Mouse (Mus musculus) midbrain, embryonic 11.5 days (tissue): ENCODE measurements around the gene Hap1. TPM values are rescaled to one million over a fixed set of nuclear protein-coding genes. Genes with fewer than 3 reads are reported as not detected.

Source experiments
- ATAC-seq: fragments of 200-750 bp; cut with Nextera tagmentation; 2 replicates; pipeline ENCODE4 v1.8.0; 2017; ENCODE audit warnings: moderate TSS enrichment, moderate library complexity; ENCODE audit not compliant: low FRiP score
- DNase-seq: peaks from one replicate; pipeline ENCODE4 v3.0.0; 2015; ENCODE audit warnings: low spot score; ENCODE audit errors: missing footprints
- H3K27ac ChIP-seq: fragments of 300-500 bp; sonication (generic); 2 replicates; pipeline ENCODE4 v1.5.1; 2014; ENCODE audit warnings: low read depth, low read length
- H3K27me3 ChIP-seq: fragments of 300-500 bp; sonication (generic); 2 replicates; pipeline ENCODE4 v1.6.1; 2014; ENCODE audit warnings: mild to moderate bottlenecking, low read length, moderate library complexity, mixed read lengths; ENCODE audit not compliant: control insufficient read depth, insufficient read depth
- H3K36me3 ChIP-seq: fragments of 300-500 bp; sonication (generic); 2 replicates; pipeline ENCODE4 v1.6.1; 2014; ENCODE audit warnings: mild to moderate bottlenecking, low read length, moderate library complexity, mixed read lengths; ENCODE audit not compliant: control insufficient read depth, insufficient read depth
- H3K4me1 ChIP-seq: fragments of 300-500 bp; sonication (generic); 2 replicates; pipeline ENCODE4 v1.6.1; 2014; ENCODE audit warnings: low read length; ENCODE audit not compliant: control insufficient read depth, insufficient read depth
- H3K4me2 ChIP-seq: fragments of 300-500 bp; sonication (generic); 2 replicates; pipeline ENCODE4 v1.6.1; 2014; ENCODE audit warnings: mild to moderate bottlenecking, moderate library complexity
- H3K4me3 ChIP-seq: fragments of 300-500 bp; sonication (generic); 2 replicates; pipeline ENCODE4 v1.5.1; 2014; ENCODE audit warnings: low read depth, low read length
- H3K9ac ChIP-seq: fragments of 300-500 bp; sonication (generic); 2 replicates; pipeline ENCODE4 v1.6.1; 2014; ENCODE audit warnings: low read length
- H3K9me3 ChIP-seq: fragments of 300-500 bp; sonication (generic); 2 replicates; pipeline ENCODE4 v1.6.1; 2016; ENCODE audit warnings: low read length; ENCODE audit not compliant: control insufficient read depth
- WGBS: fragments of 180-500 bp; shearing (Covaris S2); extraction: QIAGEN DNeasy Blood & Tissue Kit; methylation state at CpG from one replicate; pipeline ENCODE4 v1.1.7; 2014; 5-methylcytosine and 5-hydroxymethylcytosine counted together
- polyA plus RNA-seq: library from polyadenylated mRNA; unstranded; fragments of >200 nt; fragmentation: Nextera tagmentation; extraction: Ambion mirVana; gene quantifications from 2 replicates; pipeline ENCODE4 v1.2.1, GENCODE M21; 2014

The Hap1 gene
- polyA plus RNA-seq, 1 experiment from 2014 or later: 16.4 TPM

GRCm38 (mm10) chr11:100391884-100392345, 36.0 kb upstream of the Hap1 start:
- WGBS: 72% methylated on average over 7 of the region's 7 CpGs
- H3K4me1 ChIP-seq: peaks cover 3% of the 10 kb centered on the region
- no peak overlapping the region for H3K9ac ChIP-seq
- no peaks in the 10 kb centered on the region for H3K9me3 ChIP-seq
- no peak overlapping the region for H3K27ac ChIP-seq
- no peak overlapping the region for H3K4me2 ChIP-seq
- no peak for DNase-seq
- H3K4me3 ChIP-seq: no peak overlapping the region
- H3K27me3 ChIP-seq: peaks cover 17% of the 10 kb centered on the region
- H3K36me3 ChIP-seq: no peaks in the 10 kb centered on the region
- ATAC-seq: no peak

GRCm38 (mm10) chr11:100391081-100391883, 35.4 kb upstream of the Hap1 start:
- WGBS: 73% methylated on average over 9 of the region's 9 CpGs
- no peaks in the 10 kb centered on the region for H3K9me3 ChIP-seq
- no peak overlapping the region for H3K9ac ChIP-seq
- H3K4me3 ChIP-seq: no peak overlapping the region
- no peak overlapping the region for H3K27ac ChIP-seq
- 0 out of 2 replicates have a peak overlapping the region, but pooled peaks have one; percentile 5 for H3K4me2 ChIP-seq
- peaks cover 10% of the 10 kb centered on the region; the same call in 1 of the 2 replicates for H3K27me3 ChIP-seq
- no peak for DNase-seq
- H3K4me1 ChIP-seq: peaks cover 2% of the 10 kb centered on the region
- ATAC-seq: peak; percentile 44; the same call in 1 of the 2 replicates
- H3K36me3 ChIP-seq: no peaks in the 10 kb centered on the region

GRCm38 (mm10) chr11:100389931-100390445, 34.1 kb upstream of the Hap1 start:
- Histone ChIP-seq H3K9me3 (no peaks in the 10 kb centered on the region), H3K27me3 (peaks cover 2% of the 10 kb centered on the region; the same call in 1 of the 2 replicates), H3K4me3 (no peak overlapping the region), H3K36me3 (no peaks in the 10 kb centered on the region), H3K4me2 (no peak overlapping the region), H3K9ac (no peak overlapping the region), H3K4me1 (peaks cover 2% of the 10 kb centered on the region), H3K27ac (no peak overlapping the region)
- no peak for ATAC-seq
- DNase-seq: no peak
- 49% methylated on average over 8 of the region's 8 CpGs for WGBS

- no peak overlapping the region for H3K4me2 ChIP-seq
- no peak for ATAC-seq
- H3K27me3 ChIP-seq: no peaks in the 10 kb centered on the region
- DNase-seq: no peak
- H3K4me3 ChIP-seq: no peak overlapping the region
- WGBS: 83% methylated on average over 6 of the region's 6 CpGs
- H3K9me3 ChIP-seq: no peaks in the 10 kb centered on the region
- H3K36me3 ChIP-seq: no peaks in the 10 kb centered on the region
- H3K4me1 ChIP-seq: peaks cover 2% of the 10 kb centered on the region
- no peak overlapping the region for H3K27ac ChIP-seq
- no peak overlapping the region for H3K9ac ChIP-seq
Observed at GRCm38 (mm10) chr11:100388588-100388987, 32.7 kb upstream of the Hap1 start.

GRCm38 (mm10) chr11:100387589-100388375, 31.9 kb upstream of the Hap1 start:
- ATAC-seq (no peak), DNase-seq (no peak)
- Histone ChIP-seq H3K36me3 (no peaks in the 10 kb centered on the region), H3K27me3 (no peaks in the 10 kb centered on the region), H3K27ac (no peak overlapping the region), H3K4me3 (no peak overlapping the region), H3K9me3 (no peaks in the 10 kb centered on the region), H3K4me1 (peaks cover 2% of the 10 kb centered on the region), H3K9ac (no peak overlapping the region), H3K4me2 (no peak overlapping the region)
- 66% methylated on average over 14 of the region's 14 CpGs for WGBS

GRCm38 (mm10) chr11:100387111-100387510, 31.2 kb upstream of the Hap1 start:
- H3K27me3 ChIP-seq: no peaks in the 10 kb centered on the region
- no peak overlapping the region for H3K4me3 ChIP-seq
- peaks cover 2% of the 10 kb centered on the region for H3K4me1 ChIP-seq
- no peak overlapping the region for H3K9ac ChIP-seq
- H3K36me3 ChIP-seq: no peaks in the 10 kb centered on the region
- H3K4me2 ChIP-seq: no peak overlapping the region
- ATAC-seq (no peak), DNase-seq (no peak)
- no peaks in the 10 kb centered on the region for H3K9me3 ChIP-seq
- WGBS: 90% methylated on average over 6 of the region's 6 CpGs
- no peak overlapping the region for H3K27ac ChIP-seq

- 47% methylated on average over 5 of the region's 5 CpGs for WGBS
- peaks cover 2% of the 10 kb centered on the region for H3K4me1 ChIP-seq
- no peak overlapping the region for H3K27ac ChIP-seq
- no peaks in the 10 kb centered on the region for H3K27me3 ChIP-seq
- no peak overlapping the region for H3K4me2 ChIP-seq
- no peak for ATAC-seq
- no peak overlapping the region for H3K4me3 ChIP-seq
- no peak overlapping the region for H3K9ac ChIP-seq
- no peaks in the 10 kb centered on the region for H3K9me3 ChIP-seq
- no peaks in the 10 kb centered on the region for H3K36me3 ChIP-seq
- no peak for DNase-seq
Observed at GRCm38 (mm10) chr11:100386586-100386985, 30.7 kb upstream of the Hap1 start.

GRCm38 (mm10) chr11:100385016-100385415, 29.1 kb upstream of the Hap1 start:
- WGBS: 81% methylated on average over 3 of the region's 3 CpGs
- no peaks in the 10 kb centered on the region for H3K4me1 ChIP-seq
- ATAC-seq (no peak), DNase-seq (no peak)
- H3K4me2 ChIP-seq: no peak overlapping the region
- H3K27ac ChIP-seq: no peak overlapping the region
- H3K9ac ChIP-seq: no peak overlapping the region
- H3K9me3 ChIP-seq: no peaks in the 10 kb centered on the region
- no peaks in the 10 kb centered on the region for H3K36me3 ChIP-seq
- no peak overlapping the region for H3K4me3 ChIP-seq
- H3K27me3 ChIP-seq: no peaks in the 10 kb centered on the region

GRCm38 (mm10) chr11:100382682-100383081, 26.8 kb upstream of the Hap1 start:
- H3K4me1 ChIP-seq: no peaks in the 10 kb centered on the region
- no peaks in the 10 kb centered on the region for H3K9me3 ChIP-seq
- no peak overlapping the region for H3K4me2 ChIP-seq
- 82% methylated on average over 6 of the region's 6 CpGs for WGBS
- no peak for DNase-seq
- no peak overlapping the region for H3K27ac ChIP-seq
- ATAC-seq: no peak
- H3K27me3 ChIP-seq: no peaks in the 10 kb centered on the region
- H3K4me3 ChIP-seq: no peak overlapping the region
- H3K9ac ChIP-seq: no peak overlapping the region
- no peaks in the 10 kb centered on the region for H3K36me3 ChIP-seq
